Mouse (Mus musculus) midbrain, embryonic 11.5 days (tissue): ENCODE results near the gene Gspt1. TPM values are rescaled to one million over a fixed set of nuclear protein-coding genes. Genes with fewer than 3 reads are reported as not detected.

Experiments
- ATAC-seq: fragments of 200-750 bp; cut with Nextera tagmentation; 2 replicates; pipeline ENCODE4 v1.8.0; 2017; ENCODE audit warnings: moderate TSS enrichment, moderate library complexity; ENCODE audit not compliant: low FRiP score
- DNase-seq: peaks from one replicate; pipeline ENCODE4 v3.0.0; 2015; ENCODE audit warnings: low spot score; ENCODE audit errors: missing footprints
- H3K27ac ChIP-seq: fragments of 300-500 bp; sonication (generic); 2 replicates; pipeline ENCODE4 v1.5.1; 2014; ENCODE audit warnings: low read depth, low read length
- H3K27me3 ChIP-seq: fragments of 300-500 bp; sonication (generic); 2 replicates; pipeline ENCODE4 v1.6.1; 2014; ENCODE audit warnings: mild to moderate bottlenecking, low read length, moderate library complexity, mixed read lengths; ENCODE audit not compliant: control insufficient read depth, insufficient read depth
- H3K36me3 ChIP-seq: fragments of 300-500 bp; sonication (generic); 2 replicates; pipeline ENCODE4 v1.6.1; 2014; ENCODE audit warnings: mild to moderate bottlenecking, low read length, moderate library complexity, mixed read lengths; ENCODE audit not compliant: control insufficient read depth, insufficient read depth
- H3K4me1 ChIP-seq: fragments of 300-500 bp; sonication (generic); 2 replicates; pipeline ENCODE4 v1.6.1; 2014; ENCODE audit warnings: low read length; ENCODE audit not compliant: control insufficient read depth, insufficient read depth
- H3K4me2 ChIP-seq: fragments of 300-500 bp; sonication (generic); 2 replicates; pipeline ENCODE4 v1.6.1; 2014; ENCODE audit warnings: mild to moderate bottlenecking, moderate library complexity
- H3K4me3 ChIP-seq: fragments of 300-500 bp; sonication (generic); 2 replicates; pipeline ENCODE4 v1.5.1; 2014; ENCODE audit warnings: low read depth, low read length
- H3K9ac ChIP-seq: fragments of 300-500 bp; sonication (generic); 2 replicates; pipeline ENCODE4 v1.6.1; 2014; ENCODE audit warnings: low read length
- H3K9me3 ChIP-seq: fragments of 300-500 bp; sonication (generic); 2 replicates; pipeline ENCODE4 v1.6.1; 2016; ENCODE audit warnings: low read length; ENCODE audit not compliant: control insufficient read depth
- WGBS: fragments of 180-500 bp; shearing (Covaris S2); extraction: QIAGEN DNeasy Blood & Tissue Kit; methylation state at CpG from one replicate; pipeline ENCODE4 v1.1.7; 2014; 5-methylcytosine and 5-hydroxymethylcytosine counted together
- polyA plus RNA-seq: library from polyadenylated mRNA; unstranded; fragments of >200 nt; fragmentation: Nextera tagmentation; extraction: Ambion mirVana; gene quantifications from 2 replicates; pipeline ENCODE4 v1.2.1, GENCODE M21; 2014

Gspt1 gene
- polyA plus RNA-seq, 1 experiment from 2014 or later = 87.6 TPM

GRCm38 (mm10) chr16:11245767-11246166, 8.4 kb downstream of the Gspt1 start:
- no peak overlapping the region for H3K27ac ChIP-seq
- H3K36me3 ChIP-seq = no peaks in the 10 kb centered on the region
- no peak overlapping the region for H3K4me3 ChIP-seq
- H3K4me1 ChIP-seq = no peaks in the 10 kb centered on the region
- H3K9ac ChIP-seq = no peak overlapping the region
- H3K9me3 ChIP-seq = no peaks in the 10 kb centered on the region
- no peak for ATAC-seq
- DNase-seq = no peak
- WGBS = 91% methylated on average over 9 of the region's 9 CpGs
- no peak overlapping the region for H3K4me2 ChIP-seq
- H3K27me3 ChIP-seq = no peaks in the 10 kb centered on the region

DNA sequence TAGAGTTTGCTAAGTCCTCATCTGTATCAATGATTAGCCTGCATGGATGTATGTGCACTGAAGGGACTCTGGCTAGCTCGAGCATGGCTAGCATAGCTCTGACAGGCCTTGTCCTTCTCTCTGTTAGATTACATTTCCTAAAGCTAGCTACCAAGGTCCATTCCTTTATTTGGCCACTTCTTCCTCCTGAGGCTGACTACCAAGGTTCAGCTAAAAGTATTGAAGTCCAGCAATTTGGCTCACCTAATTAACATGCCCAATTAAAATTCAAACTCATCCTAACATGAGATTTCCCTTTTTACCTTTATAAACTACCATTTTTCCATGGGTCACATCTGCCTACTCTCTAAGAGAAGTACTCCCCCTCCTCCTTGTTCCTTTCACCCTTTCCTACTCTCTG, 11.7 kb downstream of the Gspt1 start:
- H3K27ac ChIP-seq = no peak overlapping the region
- no peak for DNase-seq
- WGBS = 78% methylated on average over 1 of the region's 1 CpGs

DNA sequence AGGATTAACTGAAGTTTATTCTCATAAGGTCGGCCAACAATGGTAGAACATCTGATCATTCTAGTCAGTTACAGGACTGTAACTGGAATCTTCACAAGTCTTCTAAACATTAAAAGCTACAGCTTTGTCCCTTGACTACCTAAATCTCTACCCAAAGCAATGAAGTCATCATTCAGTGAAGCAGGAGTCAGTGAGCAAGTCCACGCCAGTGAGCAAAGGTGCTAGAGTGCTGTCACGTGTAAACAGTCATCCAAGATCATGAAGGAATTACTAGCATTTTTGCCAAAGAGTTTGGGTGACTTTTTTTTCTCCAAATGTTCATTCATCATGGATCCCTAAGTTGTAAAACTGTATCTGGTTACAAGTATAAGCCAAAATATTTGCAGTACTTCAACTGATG, 36.3 kb downstream of the Gspt1 start:
- H3K27ac ChIP-seq = no peak overlapping the region
- H3K9ac ChIP-seq = no peak overlapping the region
- H3K27me3 ChIP-seq = no peaks in the 10 kb centered on the region
- H3K4me2 ChIP-seq = no peak overlapping the region
- 84% methylated on average over 3 of the region's 3 CpGs for WGBS
- H3K9me3 ChIP-seq = no peaks in the 10 kb centered on the region
- ATAC-seq (no peak), DNase-seq (no peak)
- H3K4me3 ChIP-seq = no peak overlapping the region
- H3K4me1 ChIP-seq = no peaks in the 10 kb centered on the region
- H3K36me3 ChIP-seq = peaks cover 11% of the 10 kb centered on the region; the same call in 1 of the 2 replicates

More for the DNA sequence above, 11.7 kb downstream of the Gspt1 start:
- Histone ChIP-seq H3K4me1 (no peaks in the 10 kb centered on the region), H3K4me2 (no peak overlapping the region), H3K4me3 (no peak overlapping the region), H3K9me3 (no peaks in the 10 kb centered on the region), H3K27me3 (no peaks in the 10 kb centered on the region), H3K9ac (no peak overlapping the region), H3K36me3 (peaks cover 3% of the 10 kb centered on the region; the same call in 1 of the 2 replicates)
- no peak for ATAC-seq

GRCm38 (mm10) chr16:11203600-11204390, 50.3 kb downstream of the Gspt1 start:
- Histone ChIP-seq H3K9me3 (no peaks in the 10 kb centered on the region), H3K27me3 (no peaks in the 10 kb centered on the region)
- peak; percentile 50; the same call in 1 of the 2 replicates for ATAC-seq

DNA sequence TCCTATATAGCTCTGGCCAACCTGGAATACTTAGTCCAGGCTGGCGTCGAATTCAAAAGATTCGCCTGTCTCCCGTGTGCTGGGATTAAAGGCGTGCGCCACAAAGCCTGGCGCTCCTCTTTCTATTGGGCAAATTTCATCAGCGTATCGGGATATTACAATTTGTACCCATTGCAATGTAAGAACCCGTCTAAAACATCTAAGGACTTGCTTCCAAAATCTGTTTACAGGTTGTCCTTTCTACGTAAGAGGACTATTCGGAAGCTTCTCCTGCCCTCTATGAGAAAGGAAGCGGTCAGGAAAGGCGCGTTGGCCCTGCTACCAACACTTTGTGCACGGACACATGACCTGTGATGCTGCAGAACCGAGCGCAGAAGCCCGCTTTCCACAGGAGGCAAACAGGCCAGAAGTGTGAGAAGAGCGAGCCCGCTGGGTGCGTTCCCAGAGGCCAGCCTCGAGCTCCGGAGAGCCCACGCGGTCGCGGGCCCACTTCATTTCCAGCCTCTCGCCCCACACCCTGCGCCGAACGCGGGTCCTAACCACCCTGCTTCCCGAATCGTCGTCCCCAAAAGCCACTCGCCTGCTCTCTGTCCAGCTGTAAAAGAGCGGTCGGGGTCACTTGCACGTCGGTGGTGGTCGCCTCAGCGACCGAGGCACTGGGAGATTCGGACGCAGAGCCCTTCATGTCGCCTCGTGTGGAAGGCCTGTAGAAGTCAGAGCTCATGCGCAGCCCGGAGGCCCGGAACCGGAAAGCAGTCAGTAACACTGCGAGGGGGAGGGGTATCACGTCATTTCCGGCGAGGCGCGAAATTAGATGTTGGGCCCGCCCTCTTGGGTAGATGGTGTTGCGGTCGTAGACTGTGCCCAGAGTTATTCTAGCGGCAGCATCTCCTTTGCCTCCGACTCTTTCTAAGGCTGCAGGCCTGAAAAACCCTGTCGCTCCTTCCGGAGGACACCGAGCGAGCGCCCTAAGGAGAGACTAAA, 51.3 kb downstream of the Gspt1 start, which contains the start of gene Rsl1d1:
Rsl1d1 (minus strand) TSS at position 761 of the 984 bp plus-strand sequence.
- peaks cover 9% of the 10 kb centered on the region; the same call in 1 of the 2 replicates for H3K36me3 ChIP-seq
- peak; percentile 99 for ATAC-seq
- peak within 1 kb of the TSS; percentile 84 for H3K9ac ChIP-seq
- peak; percentile 100 for DNase-seq
- WGBS = under 1% methylated on average over 68 of the region's 68 CpGs
- no peaks in the 10 kb centered on the region for H3K27me3 ChIP-seq
- peak within 1 kb of the TSS; percentile 92 for H3K4me3 ChIP-seq
- no peaks in the 10 kb centered on the region for H3K9me3 ChIP-seq
- peak within 1 kb of the TSS; percentile 40; the same call in 1 of the 2 replicates for H3K27ac ChIP-seq
- H3K4me2 ChIP-seq = peak within 1 kb of the TSS; percentile 89
- peaks cover 14% of the 10 kb centered on the region for H3K4me1 ChIP-seq

More at GRCm38 (mm10) chr16:11203600-11204390, 50.3 kb downstream of the Gspt1 start:
- H3K27ac ChIP-seq = no peak overlapping the region; the same call in 1 of the 2 replicates
- peaks cover 2% of the 10 kb centered on the region; the same call in 1 of the 2 replicates for H3K36me3 ChIP-seq
- H3K4me3 ChIP-seq = peak overlapping the region; percentile 92
- H3K9ac ChIP-seq = peak overlapping the region; percentile 84
- peaks cover 14% of the 10 kb centered on the region for H3K4me1 ChIP-seq
- DNase-seq = no peak
- H3K4me2 ChIP-seq = peak overlapping the region; percentile 81
- 9% methylated on average over 24 of the region's 24 CpGs for WGBS

DNA sequence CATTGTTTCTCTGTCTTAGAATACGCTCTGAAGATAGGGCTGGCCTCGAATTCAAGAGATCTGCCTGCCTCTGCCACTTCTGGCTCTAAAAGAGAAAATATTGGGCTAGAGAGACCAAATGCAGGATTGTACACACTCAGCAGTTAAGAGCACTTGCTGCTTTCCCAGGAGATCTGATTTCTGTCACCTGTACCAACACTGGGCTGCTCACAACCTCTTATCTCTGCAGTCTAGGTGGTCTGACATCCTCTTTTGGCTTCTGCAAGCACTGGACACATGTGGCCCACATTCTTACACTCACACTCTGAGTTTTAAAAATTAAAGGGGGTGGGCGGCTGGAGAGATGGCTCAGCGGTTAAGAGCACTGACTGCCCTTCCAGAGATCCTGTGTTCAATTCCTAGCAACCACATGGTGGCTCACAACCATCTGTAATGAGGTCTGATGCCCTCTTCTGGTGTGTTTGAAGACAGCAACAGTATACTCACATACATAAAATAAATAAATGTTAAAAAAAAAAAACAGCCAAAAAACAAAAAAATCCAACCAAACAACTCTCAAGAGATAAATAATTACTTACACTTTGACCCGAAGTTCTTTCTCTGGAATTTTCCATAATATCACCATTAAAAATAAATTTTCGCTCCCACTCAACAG, 52.3 kb downstream of the Gspt1 start:
- Histone ChIP-seq H3K27me3 (no peaks in the 10 kb centered on the region), H3K27ac (no peak overlapping the region), H3K9ac (no peak overlapping the region; the same call in 1 of the 2 replicates), H3K36me3 (peaks cover 14% of the 10 kb centered on the region), H3K4me1 (peaks cover 14% of the 10 kb centered on the region), H3K4me2 (peak overlapping the region; percentile 89), H3K4me3 (peak overlapping the region; percentile 92), H3K9me3 (no peaks in the 10 kb centered on the region)
- ATAC-seq (no peak), DNase-seq (no peak)
- WGBS = 69% methylated on average over 6 of the region's 6 CpGs

GRCm38 (mm10) chr16:11200247-11200646, 53.9 kb downstream of the Gspt1 start:
- Histone ChIP-seq H3K27ac (no peak overlapping the region), H3K4me1 (peaks cover 14% of the 10 kb centered on the region), H3K36me3 (peaks cover 23% of the 10 kb centered on the region), H3K9ac (no peak overlapping the region), H3K9me3 (no peaks in the 10 kb centered on the region), H3K4me2 (no peak overlapping the region), H3K27me3 (no peaks in the 10 kb centered on the region), H3K4me3 (no peak overlapping the region)
- DNase-seq (no peak), ATAC-seq (no peak)
- 90% methylated on average over 3 of the region's 3 CpGs for WGBS

- H3K4me1 ChIP-seq = peaks cover 3% of the 10 kb centered on the region; the same call in 1 of the 2 replicates
- H3K4me3 ChIP-seq = no peak overlapping the region
- ATAC-seq = no peak
- H3K4me2 ChIP-seq = no peak overlapping the region
- DNase-seq = no peak
- H3K9ac ChIP-seq = no peak overlapping the region
- WGBS = 80% methylated on average over 2 of the region's 2 CpGs
- no peak overlapping the region for H3K27ac ChIP-seq
- no peaks in the 10 kb centered on the region for H3K9me3 ChIP-seq
- peaks cover 31% of the 10 kb centered on the region for H3K36me3 ChIP-seq
- no peaks in the 10 kb centered on the region for H3K27me3 ChIP-seq
Observed at GRCm38 (mm10) chr16:11198467-11198866, 55.7 kb downstream of the Gspt1 start.
